Mouse (Mus musculus): Measurements from ENCODE around the gene Arfgap2. TPM values are rescaled to one million over a fixed set of nuclear protein-coding genes. Genes with fewer than 3 reads are reported as not detected.
A peak's percentile ranks its signal among the peaks of the same experiment; 100 is the strongest.
"Not testable (repeated sequence)": the region's sequence is repeated elsewhere in the genome, so short reads cannot be mapped to it uniquely, and the experiment has no call there.

Arfgap2 gene
- total RNA-seq (2021) = 10 to 100 TPM; 56.3 to 62.4 TPM
- long read RNA-seq, transcript Arfgap2-202 (16 exons, 3,068 nt) = major isoform, 61 of 77 reads
- long read RNA-seq, partial matches to known transcripts = 8 of 77 reads
- long read RNA-seq, other reads (novel, unspliced or antisense) = 8 of 77 reads

DNA sequence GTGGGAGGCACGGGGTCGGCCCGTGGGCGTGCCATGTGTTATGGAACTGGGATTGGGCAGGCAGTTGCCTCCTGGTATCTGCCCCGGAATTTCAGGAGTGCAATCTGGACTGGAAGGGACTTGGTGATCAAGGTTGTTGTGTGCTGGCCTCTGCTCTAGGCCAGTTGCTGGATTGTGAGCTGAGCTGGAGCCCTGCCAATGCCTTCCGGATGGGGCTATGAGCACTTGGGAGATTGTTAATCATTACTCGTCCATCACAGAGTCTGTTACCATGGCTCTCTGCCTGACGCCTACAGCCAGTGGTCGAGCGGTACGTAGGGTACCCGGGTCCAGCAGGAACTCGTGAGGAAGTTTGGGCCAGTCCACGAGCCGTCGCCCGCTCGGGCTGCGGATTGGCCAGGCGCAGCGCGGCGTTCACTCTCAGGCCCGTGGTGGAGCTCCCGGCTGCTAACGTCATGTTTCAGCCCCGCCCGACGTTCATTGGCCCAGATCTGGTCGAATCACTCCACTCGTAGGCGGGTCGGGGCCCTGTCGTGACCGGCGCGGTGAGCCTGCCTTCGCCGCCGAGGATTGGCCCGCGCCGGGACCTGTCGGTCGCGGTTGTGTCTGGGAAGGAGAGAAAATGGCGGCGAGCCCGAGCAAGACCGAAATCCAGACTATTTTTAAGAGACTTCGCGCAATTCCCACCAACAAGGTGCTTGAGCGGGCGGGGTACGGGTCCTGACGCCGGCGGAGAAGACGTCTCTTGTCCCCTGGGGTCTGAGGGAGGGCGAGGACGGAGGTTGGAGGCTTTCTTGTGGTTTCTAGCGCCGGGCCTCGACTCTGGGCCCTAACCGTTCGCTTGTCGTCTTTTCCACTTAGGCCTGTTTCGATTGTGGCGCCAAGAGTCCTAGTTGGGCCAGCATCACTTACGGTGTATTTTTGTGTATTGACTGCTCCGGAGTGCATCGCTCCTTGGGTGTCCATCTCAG is at the start of gene Arfgap2:
Gene Arfgap2 (plus strand): TSS at position 264 of the 971 bp plus-strand sequence.
- DNase-seq (ENCODE audit: low spot score in 2 of 2) = peak; percentile 96 to 97

DNA sequence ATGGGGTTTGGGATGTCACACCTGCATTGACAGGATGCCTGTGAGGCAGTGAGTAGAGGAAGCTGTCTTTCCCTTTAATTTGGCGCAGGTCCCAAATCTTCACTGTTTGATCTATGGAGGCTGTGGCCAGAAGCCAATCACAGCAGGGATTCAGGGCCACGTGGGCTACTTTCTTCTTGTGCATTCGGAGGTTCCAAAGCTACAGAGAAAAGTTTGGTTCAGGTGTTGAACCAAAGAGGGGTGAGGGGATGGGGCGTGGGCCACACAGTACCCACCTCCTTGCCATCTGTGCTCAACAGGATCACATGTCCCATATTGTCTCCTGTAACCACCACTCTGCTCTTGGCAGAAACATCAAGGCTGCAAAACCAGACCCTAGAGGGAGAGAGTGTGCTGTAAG is 47.7 kb upstream of the Arfgap2 start:
- DNase-seq (ENCODE audit: low spot score in 2 of 2) = no peak

DNA sequence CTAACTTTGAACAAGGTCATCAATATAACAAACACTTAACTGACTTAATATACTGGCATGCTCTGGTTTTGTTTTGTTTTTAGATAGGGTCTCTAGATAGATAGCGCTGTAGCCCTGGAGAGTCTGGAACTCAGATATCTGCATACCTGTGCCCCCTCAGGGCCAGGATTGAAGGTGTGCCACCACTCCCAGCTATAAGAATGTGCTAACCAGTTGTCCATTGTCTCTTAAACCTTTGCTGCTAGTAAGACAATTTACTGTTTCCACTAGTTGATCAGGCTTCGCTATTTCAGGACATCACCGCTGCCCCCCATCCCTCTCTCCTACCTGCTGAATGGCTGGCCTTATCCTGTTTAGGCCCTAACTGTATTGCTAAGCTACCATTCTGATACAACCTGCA is 44.3 kb upstream of the Arfgap2 start:
- DNase-seq (ENCODE audit: low spot score in 2 of 2) = no peak

DNA sequence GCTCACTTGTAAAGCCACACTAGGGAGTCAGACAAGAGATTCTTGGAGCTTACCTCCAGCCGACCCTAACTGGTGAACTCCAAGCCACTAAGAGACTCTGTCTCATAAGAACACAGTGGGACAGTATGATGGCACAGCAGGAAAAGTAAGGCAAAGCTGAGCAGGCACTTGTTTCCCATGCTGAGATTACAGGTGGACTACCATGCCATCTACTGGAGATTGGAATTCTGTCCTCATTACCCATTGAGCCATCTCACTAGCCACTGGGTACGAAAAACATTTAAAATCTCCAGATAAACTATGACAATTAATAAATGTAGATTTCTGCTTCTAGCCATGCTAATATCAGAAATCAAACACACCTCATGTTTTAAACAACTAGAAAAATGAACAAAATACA is 41.2 kb upstream of the Arfgap2 start:
- DNase-seq (ENCODE audit: low spot score in 2 of 2) = no peak

DNA sequence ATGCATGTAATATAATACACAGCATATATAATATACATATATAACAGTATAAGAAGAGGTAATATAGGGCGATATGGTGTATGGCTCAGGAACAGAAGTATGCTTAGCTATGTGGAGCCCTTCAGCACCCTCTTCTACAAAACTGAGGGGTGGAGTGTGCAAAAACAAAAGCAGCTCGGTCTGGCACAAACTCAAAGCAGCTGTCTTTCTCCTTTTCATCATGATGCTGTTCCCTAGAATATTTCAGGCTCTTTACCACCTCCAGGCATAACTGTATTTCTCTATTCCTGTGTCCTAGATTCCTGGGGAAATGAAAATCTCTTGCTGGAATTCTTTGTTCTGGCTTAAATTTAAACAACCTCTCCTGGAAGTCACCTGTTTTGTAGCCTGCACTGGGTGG is 35.0 kb upstream of the Arfgap2 start:
- DNase-seq (ENCODE audit: low spot score in 2 of 2) = no peak

DNA sequence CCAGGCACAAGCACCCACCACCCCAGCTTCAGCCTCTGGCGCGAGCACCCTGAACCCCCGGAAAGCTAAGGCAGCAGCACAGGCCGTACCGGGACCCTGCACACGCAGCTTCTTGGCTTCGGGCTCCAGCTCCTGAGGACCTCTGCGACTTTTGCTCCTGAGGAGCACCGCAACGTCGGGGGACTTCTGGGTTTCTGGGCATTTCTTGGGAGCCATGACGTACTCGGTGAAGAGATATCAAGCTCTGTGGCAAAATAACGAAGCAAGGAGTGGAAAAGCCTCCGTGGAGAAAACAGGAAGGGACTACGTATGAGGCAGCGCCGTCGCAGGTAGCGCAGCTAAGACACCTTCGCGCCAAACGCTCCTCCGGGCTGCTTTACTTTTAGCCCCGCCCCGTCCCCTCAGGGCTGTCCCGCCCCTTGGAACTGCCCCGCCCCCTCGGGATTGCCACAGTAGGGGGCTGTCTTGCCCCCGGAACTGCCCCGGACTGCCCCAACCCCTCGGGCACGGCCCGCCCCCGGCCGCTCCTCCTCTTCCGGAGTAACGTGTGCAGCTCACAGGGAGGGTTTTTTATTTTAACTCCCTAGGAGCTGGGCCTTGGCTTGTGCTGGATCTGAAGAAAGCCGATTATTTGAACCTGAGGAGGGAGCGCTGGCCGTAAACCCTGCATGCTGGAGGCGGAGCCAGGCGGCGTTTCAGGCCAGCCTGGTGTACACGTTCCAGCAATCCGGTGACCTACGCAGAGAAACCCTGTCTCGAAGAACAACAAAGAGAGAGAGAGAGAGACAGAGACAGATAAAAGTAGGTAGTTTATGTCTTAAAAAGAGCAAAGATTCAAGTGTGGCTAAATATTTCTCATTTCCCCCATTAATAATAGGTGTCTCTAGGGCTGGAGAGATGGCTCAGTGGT is 27.9 kb upstream of the Arfgap2 start, which contains the start of gene Ddb2:
Gene Ddb2 (minus strand): TSS at position 382 of the 910 bp plus-strand sequence.
- peak; percentile 85 to 91 for DNase-seq (ENCODE audit: low spot score in 2 of 2)

DNA sequence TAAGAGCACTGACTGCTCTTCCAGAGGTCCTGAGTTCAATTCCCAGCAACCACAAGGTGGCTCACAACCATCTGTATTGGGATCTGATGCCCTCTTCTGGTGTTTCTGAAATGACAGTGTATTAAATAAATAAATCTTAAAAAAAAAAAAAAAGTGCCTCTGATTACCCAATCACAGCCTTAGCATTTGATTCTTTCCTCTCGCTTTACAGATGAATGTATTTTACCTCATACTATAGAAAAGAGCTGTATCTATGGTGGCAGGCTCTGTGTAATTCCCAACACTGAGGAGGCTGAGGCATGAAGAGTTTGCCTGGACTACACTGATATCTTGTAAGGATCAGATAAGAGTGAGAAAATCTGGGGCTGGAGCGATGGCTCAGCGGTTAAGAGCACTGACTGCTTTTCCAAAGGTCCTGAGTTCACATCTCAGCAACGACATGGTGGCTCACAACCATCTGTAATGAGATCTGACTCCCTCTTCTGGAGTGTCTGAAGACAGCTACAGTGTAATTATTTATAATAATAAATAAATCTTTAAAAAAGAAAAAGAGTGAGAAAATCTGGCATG is 27.2 kb upstream of the Arfgap2 start:
- DNase-seq (ENCODE audit: low spot score in 2 of 2) = not testable (repeated sequence)

DNA sequence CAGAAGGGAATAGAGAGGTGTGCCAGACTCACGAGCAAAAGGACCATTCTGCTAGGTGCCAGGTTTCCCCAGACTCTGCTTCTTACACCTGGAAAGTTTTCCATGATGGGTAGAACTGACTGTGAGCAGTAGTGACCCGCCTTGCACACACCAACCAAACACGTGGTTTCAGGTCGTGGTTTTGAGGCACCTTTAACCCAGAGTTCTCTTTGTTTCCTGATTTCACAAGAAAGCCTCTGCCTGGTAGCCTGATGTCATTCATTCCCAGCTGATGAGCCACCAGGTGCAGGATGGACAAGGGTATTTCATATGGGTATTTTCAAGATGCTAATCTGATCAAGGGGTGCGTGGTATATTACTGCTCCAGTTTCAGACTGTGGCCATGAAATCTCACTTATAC is 22.2 kb upstream of the Arfgap2 start:
- DNase-seq (ENCODE audit: low spot score in 2 of 2) = no peak

DNA sequence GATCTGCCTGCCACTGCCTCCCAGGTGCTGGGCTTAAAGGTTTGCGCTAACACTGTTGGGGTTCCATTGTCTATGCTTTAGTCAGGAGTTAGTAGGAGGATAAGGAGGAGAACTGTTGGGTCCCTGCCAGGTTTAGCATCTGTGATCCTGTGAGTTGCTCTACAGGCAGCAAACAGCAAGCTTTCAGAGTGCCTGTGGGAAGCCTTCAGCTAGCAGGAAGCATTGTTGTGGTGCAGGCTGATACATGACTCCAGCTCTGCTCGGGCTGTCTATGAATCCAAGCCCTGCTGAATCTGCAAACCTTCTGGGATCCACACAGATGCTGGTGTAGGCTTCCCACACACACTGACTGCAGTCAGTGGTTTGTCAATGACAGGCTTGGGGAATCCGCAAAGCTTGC is 21.4 kb upstream of the Arfgap2 start:
- DNase-seq (ENCODE audit: low spot score in 2 of 2) = peak; percentile 25 to 54

DNA sequence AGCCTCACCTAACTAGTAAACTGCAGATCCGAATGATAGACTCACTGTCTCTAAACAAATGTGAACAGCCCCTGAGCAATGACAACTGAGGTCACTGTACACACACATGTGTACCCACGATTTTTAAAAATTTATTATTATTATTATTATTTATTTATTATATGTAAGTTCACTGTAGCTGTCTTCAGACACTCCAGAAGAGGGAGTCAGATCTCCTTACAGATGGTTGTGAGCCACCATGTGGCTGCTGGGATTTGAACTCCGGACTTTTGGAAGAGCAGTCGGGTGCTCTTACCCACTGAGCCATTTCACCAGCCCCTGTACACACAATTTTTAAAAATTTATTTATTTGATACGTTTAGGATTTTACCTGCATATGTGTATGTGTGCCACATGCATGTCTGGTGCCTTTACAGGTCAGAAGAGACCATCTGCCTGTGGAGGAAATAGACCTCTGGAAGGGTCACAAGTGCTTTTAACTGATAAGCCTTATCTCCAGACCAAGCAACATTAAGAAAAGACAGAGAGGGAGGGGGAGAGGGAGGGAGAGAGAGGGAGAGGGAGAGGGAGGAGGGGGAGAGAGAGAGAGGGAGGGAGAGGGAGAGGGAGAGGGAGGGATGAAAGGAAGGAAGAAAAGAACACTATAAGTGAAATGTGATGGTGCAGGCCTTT is 20.1 kb upstream of the Arfgap2 start:
- DNase-seq (ENCODE audit: low spot score in 2 of 2) = no peak

DNA sequence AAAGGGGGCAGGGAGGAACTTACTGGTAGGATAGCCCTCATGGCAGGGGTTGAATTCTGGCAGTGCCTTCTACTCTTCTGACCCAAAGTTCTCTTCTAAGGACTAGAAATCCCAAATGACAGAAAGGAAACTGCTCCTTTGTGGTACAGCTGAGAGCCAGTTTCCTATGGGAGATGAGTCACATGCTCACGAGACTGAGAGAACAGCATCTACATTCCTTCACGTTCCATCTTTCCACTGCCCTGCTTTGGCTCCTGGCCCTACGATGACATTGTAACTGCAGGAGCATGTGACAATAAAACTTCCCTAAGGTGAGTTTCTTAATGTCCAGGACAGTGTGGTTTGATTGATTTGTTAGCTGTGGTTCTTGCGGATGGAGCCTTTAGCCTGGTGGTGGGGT is 16.4 kb upstream of the Arfgap2 start:
- no peak for DNase-seq (ENCODE audit: low spot score in 2 of 2)

DNA sequence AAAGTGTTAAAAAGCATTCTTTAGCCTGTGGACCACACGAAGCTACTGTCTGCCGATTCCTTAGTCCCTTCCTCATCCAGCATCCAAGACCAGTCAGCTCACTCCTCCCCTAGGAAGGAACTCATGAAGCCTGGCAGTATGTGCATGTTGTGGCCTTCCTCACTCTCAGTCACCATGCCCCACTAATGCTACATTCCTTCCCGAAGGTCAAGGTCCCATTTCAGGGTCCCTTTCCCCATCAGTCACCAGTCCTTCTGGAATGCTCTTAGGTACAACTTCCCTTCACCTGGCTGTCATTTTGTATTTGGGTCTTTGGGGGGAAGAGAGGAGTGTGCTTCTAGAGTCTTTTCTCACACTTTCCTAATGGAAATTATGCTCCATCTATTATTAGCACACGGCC is 12.8 kb upstream of the Arfgap2 start:
- DNase-seq (ENCODE audit: low spot score in 2 of 2) = no peak

DNA sequence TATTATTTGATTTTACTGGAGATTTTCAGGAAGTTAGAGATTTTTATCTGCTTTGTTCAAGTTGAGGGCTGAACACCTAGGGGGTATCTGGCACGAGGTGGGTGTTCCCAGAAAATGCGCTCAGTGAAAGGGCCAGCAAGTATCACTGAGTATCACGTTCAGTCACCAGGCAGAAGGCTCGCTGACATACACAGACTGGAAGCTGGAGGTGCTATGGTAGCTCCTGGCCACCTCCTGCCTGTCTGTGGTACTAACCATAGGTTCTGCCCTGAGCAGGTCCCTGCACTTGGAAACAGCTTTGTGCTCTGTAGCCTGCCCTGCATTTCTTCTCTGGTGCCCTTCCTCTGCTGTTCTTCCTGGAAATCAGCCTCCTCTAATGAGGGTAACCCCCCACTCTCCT is 12.3 kb upstream of the Arfgap2 start:
- no peak for DNase-seq (ENCODE audit: low spot score in 2 of 2)

DNA sequence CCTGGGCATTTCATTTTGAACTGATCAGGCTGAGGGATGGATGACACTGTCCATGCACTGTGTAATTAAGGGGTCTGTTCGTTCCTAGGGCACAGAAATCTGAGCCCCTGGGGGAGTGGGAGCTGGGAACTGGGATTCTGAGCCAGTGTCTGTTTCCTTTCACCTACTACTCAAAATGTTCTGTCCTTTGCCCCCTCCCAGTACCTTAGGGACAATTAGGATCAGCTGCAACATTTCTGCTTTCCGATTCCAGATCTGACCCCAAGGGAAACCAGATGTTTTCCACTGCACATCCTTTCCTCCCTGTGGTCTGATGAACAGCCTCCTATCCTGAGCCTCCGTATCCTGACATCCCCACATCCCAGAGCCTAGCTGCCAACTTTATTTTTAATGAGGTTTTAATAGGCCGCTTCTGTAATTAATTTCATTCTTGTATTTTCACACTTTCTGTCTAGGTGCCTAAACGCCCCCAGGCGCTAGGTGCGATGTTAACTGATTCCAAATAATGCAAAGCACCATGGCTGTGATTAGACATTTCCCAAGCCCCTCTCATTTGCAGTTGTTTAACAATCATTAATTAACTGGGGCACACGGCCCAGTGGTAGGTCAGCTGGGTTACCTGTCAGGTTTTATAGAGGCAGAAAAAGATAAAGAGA is 9.9 kb upstream of the Arfgap2 start:
- DNase-seq (ENCODE audit: low spot score in 2 of 2) = no peak

DNA sequence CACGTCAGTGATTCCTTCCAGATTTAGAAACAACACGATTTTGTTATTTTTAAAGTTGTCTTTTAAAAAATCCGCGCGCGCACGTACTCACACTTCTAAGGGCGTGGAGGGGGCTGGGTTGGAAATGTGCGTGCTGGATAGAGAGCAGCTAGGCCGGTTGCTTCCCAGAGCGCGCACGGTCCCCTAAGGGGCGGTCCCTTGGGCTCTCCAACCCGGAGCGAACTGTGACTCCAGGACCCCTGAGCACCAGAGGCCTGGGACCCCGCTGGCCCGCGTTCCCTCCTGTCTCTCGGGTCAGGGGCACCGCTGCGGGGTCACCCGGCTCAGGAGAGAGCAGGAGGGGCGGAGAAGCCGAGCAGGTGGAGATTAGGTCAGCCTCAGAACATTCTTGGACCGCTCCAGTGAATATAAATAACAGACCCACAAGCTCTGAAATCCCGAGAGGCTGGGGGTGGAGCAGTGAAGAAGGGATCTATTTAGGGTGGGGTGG is 9.1 kb upstream of the Arfgap2 start, which contains the start of gene Pacsin3:
Gene Pacsin3 (plus strand): TSS at position 294 of the 490 bp plus-strand sequence.
- no peak for DNase-seq (ENCODE audit: low spot score in 2 of 2)

DNA sequence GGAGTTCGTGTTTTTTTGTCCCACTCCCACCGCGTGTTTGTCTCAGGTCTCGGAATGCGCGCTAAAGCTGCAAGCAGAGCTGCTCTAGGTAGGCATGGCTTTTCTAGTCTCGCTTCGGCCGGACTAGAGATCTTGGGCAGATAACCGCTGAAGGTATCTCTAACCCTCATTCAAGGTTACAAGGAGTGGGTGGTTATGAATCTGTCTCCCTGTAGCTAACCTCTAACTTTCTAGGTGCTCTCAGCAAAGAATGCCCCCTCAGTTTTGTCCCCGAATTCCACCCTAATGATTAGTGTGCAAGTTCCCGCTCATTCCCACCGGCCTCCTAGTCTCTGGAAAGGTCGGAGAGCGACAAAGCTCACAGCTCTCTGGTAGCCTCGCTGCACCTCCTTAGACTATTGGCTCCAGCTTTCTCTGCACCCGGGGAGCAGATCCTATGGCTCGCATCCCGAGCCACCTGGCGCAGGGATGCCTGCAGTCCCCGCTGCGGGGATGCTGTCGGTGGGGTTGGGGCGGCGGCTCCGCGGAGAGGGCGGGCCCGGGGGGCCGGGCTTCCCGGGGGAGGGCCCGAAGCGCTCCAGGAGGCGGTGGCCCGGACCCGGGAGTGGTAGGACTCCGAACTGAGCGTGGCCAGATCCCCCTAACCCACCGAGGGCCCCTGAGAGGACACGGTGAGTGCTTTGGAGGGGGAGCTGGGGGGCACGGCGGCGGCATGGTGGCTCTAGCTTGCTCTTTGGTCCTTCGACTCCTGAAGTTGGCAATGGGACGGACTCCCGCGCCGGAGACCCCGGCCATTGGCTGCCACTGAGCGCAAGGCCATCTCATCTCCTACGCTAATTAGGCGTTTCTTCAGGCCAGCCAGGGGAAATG is 8.3 kb upstream of the Arfgap2 start:
- DNase-seq (ENCODE audit: low spot score in 2 of 2) = peak; percentile 58 to 69

DNA sequence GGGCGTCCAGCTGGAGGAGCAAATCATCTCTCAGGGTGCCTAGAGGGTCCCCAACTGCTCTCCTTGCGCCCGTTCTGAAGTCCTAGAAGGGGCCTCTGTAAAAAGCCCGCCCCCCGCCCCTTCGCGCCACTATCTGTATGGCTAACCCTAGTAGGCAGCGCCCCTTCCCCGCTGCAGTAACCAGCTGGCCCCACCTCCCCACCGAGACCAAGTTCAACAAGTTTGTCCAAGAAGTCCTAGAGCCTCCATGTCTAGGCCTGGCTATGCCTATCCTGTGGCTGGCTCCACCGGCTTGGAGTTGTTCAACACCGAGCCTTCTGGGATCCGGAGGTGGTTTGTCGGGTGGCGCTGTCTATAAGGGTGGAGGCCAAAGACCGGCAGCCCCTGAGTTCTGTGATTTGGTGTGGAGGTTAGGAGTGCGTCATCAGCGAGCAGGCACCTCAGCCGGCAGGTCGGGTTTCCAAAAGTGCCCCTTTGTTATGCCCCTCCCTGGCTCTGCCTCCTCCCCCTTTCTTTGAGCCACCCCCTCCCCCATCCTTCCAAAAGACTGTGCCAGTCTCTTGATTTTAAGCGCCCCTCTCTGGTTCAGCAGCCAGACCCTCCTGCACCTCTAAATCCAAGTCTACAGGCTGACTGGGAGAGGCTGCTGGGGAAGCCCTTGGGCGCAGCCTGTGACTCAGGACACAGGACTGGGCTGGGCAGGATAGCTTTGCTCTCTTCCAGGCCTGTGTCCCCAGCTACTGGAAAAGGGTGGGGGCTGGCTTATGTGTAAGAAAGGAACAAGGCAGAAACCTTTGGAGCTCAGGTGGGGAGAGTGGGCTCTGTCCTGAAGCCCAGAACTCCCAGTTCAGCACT is 7.4 kb upstream of the Arfgap2 start:
- DNase-seq (ENCODE audit: low spot score in 2 of 2) = peak in 1 of 2 experiments; percentile 56

DNA sequence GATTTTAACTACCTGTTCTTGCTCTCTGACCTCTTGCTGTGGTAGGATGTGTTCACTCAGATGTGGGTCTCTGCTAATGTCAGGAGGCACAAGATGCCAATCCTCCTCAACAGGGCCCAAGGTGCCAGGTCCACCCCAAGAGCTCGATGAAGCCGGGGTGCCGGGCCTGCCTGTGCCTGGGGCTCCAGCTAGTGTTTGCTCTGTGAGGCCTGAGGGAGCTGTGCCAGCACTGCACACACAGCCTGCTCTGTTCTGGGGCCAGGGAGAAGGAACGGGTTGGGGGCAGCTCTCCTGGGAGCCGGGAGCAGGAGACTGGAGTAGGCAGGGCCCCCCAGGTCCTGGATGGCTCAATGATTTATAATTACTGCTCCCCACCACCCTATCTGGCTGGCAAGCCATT is 6.7 kb upstream of the Arfgap2 start:
- peak; percentile 60 to 72 for DNase-seq (ENCODE audit: low spot score in 2 of 2)
